Mouse (Mus musculus): ENCODE results near the gene Aar2.

The Aar2 gene

GRCm38 (mm10) chr2:156617536-156617935, 70.2 kb downstream of the Aar2 start:
- no peak for DNase-seq (ENCODE audit: low read depth, low spot score)
